Mouse (Mus musculus) liver, embryonic 15.5 days (tissue): ENCODE measurements around the gene Fndc11. TPM values are rescaled to one million over a fixed set of nuclear protein-coding genes. Genes with fewer than 3 reads are reported as not detected.
A peak's percentile ranks its signal among the peaks of the same experiment; 100 is the strongest.
"Not testable (repeated sequence)": the region's sequence is repeated elsewhere in the genome, so short reads cannot be mapped to it uniquely, and the experiment has no call there.

Experiments used
- ATAC-seq: fragments of 200-750 bp; cut with Nextera tagmentation; 2 replicates; pipeline ENCODE4 v1.8.0; 2017; ENCODE audit warnings: moderate number of reproducible peaks, mild to moderate bottlenecking, moderate library complexity; ENCODE audit not compliant: insufficient read depth
- H3K27ac ChIP-seq: fragments of 300-500 bp; sonication (generic); replicated peaks from 2 replicates; pipeline ENCODE4 v1.5.1; 2015; ENCODE audit warnings: mild to moderate bottlenecking, inconsistent platforms
- H3K27me3 ChIP-seq: fragments of 300-500 bp; sonication (generic); 2 replicates; pipeline ENCODE4 v1.6.1; 2015; ENCODE audit warnings: mild to moderate bottlenecking, inconsistent platforms
- H3K36me3 ChIP-seq: fragments of 300-500 bp; sonication (generic); replicated peaks from 2 replicates; pipeline ENCODE4 v1.6.1; 2015; ENCODE audit warnings: moderate library complexity, mild to moderate bottlenecking, inconsistent platforms
- H3K4me1 ChIP-seq: fragments of 300-500 bp; sonication (generic); replicated peaks from 2 replicates; pipeline ENCODE4 v1.6.1; 2015; ENCODE audit warnings: inconsistent platforms
- H3K4me2 ChIP-seq: fragments of 300-500 bp; sonication (generic); 2 replicates; pipeline ENCODE4 v1.6.1; 2015; ENCODE audit warnings: moderate library complexity, mild to moderate bottlenecking, inconsistent platforms
- H3K4me3 ChIP-seq: fragments of 300-500 bp; sonication (generic); replicated peaks from 2 replicates; pipeline ENCODE4 v1.5.1; 2015; ENCODE audit warnings: mild to moderate bottlenecking, inconsistent platforms
- H3K9ac ChIP-seq: fragments of 300-500 bp; sonication (generic); 2 replicates; pipeline ENCODE4 v1.6.1; 2015; ENCODE audit warnings: moderate library complexity, mild to moderate bottlenecking, inconsistent platforms
- H3K9me3 ChIP-seq: fragments of 300-500 bp; sonication (generic); replicated peaks from 2 replicates; pipeline ENCODE4 v1.6.1; 2016; ENCODE audit warnings: inconsistent platforms
- WGBS: fragments of 180-500 bp; shearing (Covaris S2); methylation state at CpG from one replicate; pipeline ENCODE4 v1.1.7; 2015; ENCODE audit warnings: mixed read lengths; ENCODE audit not compliant: insufficient replicate concordance; 5-methylcytosine and 5-hydroxymethylcytosine counted together
- polyA plus RNA-seq: library from polyadenylated mRNA; unstranded; fragments of >200 nt; fragmentation: Nextera tagmentation; extraction: Ambion mirVana; gene quantifications from 2 replicates; pipeline ENCODE4 v1.2.1, GENCODE M21; 2015

The Fndc11 gene
- polyA plus RNA-seq, result 0.17 and 0.26 TPM in 2 replicates

- Histone ChIP-seq H3K36me3 (no peaks in the 10 kb centered on the region), H3K4me3 (peak within 1 kb of the TSS; percentile 31), H3K9me3 (no peaks in the 10 kb centered on the region), H3K4me2 (peak within 1 kb of the TSS; percentile 54), H3K4me1 (peaks cover 38% of the 10 kb centered on the region), H3K9ac (no peak within 1 kb of the TSS), H3K27ac (no peak within 1 kb of the TSS), H3K27me3 (peaks cover 48% of the 10 kb centered on the region)
- ATAC-seq, result peak; percentile 49
- 4% methylated on average over 25 of the region's 25 CpGs for WGBS
Measured at GRCm38 (mm10) chr2:181219538-181220216, at the start of gene Fndc11. Fndc11 (plus strand) TSS chr2:181220013.

- H3K4me2 ChIP-seq, result no peak overlapping the region
- H3K4me1 ChIP-seq, result no peaks in the 10 kb centered on the region
- H3K36me3 ChIP-seq, result no peaks in the 10 kb centered on the region
- H3K27ac ChIP-seq, result no peak overlapping the region
- WGBS, result 61% methylated on average over 3 of the region's 3 CpGs
- H3K9me3 ChIP-seq, result no peaks in the 10 kb centered on the region
- H3K27me3 ChIP-seq, result no peaks in the 10 kb centered on the region
- H3K9ac ChIP-seq, result no peak overlapping the region
- H3K4me3 ChIP-seq, result no peak overlapping the region
- no peak for ATAC-seq
Measured at GRCm38 (mm10) chr2:181174646-181175045, 45.2 kb upstream of the Fndc11 start.

- Histone ChIP-seq H3K27ac (no peak overlapping the region), H3K4me3 (no peak overlapping the region), H3K36me3 (no peaks in the 10 kb centered on the region), H3K9me3 (no peaks in the 10 kb centered on the region), H3K9ac (no peak overlapping the region), H3K4me1 (no peaks in the 10 kb centered on the region), H3K27me3 (peaks cover 13% of the 10 kb centered on the region; the same call in 1 of the 2 replicates), H3K4me2 (no peak overlapping the region)
- no peak for ATAC-seq
- WGBS, result 40% methylated on average over 3 of the region's 3 CpGs
Measured at GRCm38 (mm10) chr2:181178015-181178414, 41.8 kb upstream of the Fndc11 start.

GRCm38 (mm10) chr2:181178471-181178870, 41.3 kb upstream of the Fndc11 start:
- Histone ChIP-seq H3K9ac (no peak overlapping the region), H3K4me2 (no peak overlapping the region), H3K27ac (no peak overlapping the region), H3K9me3 (no peaks in the 10 kb centered on the region), H3K36me3 (no peaks in the 10 kb centered on the region), H3K4me1 (no peaks in the 10 kb centered on the region), H3K4me3 (no peak overlapping the region), H3K27me3 (peaks cover 13% of the 10 kb centered on the region; the same call in 1 of the 2 replicates)
- no peak for ATAC-seq
- WGBS, result 34% methylated on average over 5 of the region's 5 CpGs

- H3K9me3 ChIP-seq, result no peaks in the 10 kb centered on the region
- ATAC-seq, result no peak
- no peak overlapping the region for H3K9ac ChIP-seq
- no peaks in the 10 kb centered on the region for H3K4me1 ChIP-seq
- no peak overlapping the region for H3K4me3 ChIP-seq
- H3K27ac ChIP-seq, result no peak overlapping the region
- no peaks in the 10 kb centered on the region for H3K36me3 ChIP-seq
- WGBS, result 56% methylated on average over 6 of the region's 6 CpGs
- peaks cover 22% of the 10 kb centered on the region for H3K27me3 ChIP-seq
- no peak overlapping the region for H3K4me2 ChIP-seq
Measured at GRCm38 (mm10) chr2:181180898-181181297, 38.9 kb upstream of the Fndc11 start.

GRCm38 (mm10) chr2:181186635-181187034, 33.2 kb upstream of the Fndc11 start:
- Histone ChIP-seq H3K4me2 (peak overlapping the region; percentile 89), H3K9ac (peak overlapping the region; percentile 45), H3K27me3 (peaks cover 18% of the 10 kb centered on the region), H3K4me3 (peak overlapping the region; percentile 83), H3K27ac (peak overlapping the region; percentile 81), H3K9me3 (no peaks in the 10 kb centered on the region), H3K4me1 (peaks cover 35% of the 10 kb centered on the region), H3K36me3 (no peaks in the 10 kb centered on the region; the same call in 1 of the 2 replicates)
- under 1% methylated on average over 14 of the region's 14 CpGs for WGBS
- peak; percentile 80 for ATAC-seq

GRCm38 (mm10) chr2:181187121-181188000, 32.5 kb upstream of the Fndc11 start, which contains the start of gene Ppdpf:
Ppdpf (plus strand) TSS chr2:181187247.
- peak; percentile 97 for ATAC-seq
- Histone ChIP-seq H3K4me1 (peaks cover 35% of the 10 kb centered on the region), H3K4me3 (peak within 1 kb of the TSS; percentile 83), H3K36me3 (no peaks in the 10 kb centered on the region; the same call in 1 of the 2 replicates), H3K27ac (peak within 1 kb of the TSS; percentile 81), H3K27me3 (peaks cover 18% of the 10 kb centered on the region), H3K4me2 (peak within 1 kb of the TSS; percentile 89), H3K9ac (peak within 1 kb of the TSS; percentile 88), H3K9me3 (no peaks in the 10 kb centered on the region)
- WGBS, result under 1% methylated on average over 64 of the region's 64 CpGs

- Histone ChIP-seq H3K27me3 (peaks cover 20% of the 10 kb centered on the region), H3K9me3 (no peaks in the 10 kb centered on the region), H3K4me3 (peak overlapping the region; percentile 83), H3K27ac (peak overlapping the region; percentile 81), H3K36me3 (no peaks in the 10 kb centered on the region; the same call in 1 of the 2 replicates), H3K4me1 (peaks cover 35% of the 10 kb centered on the region), H3K9ac (peak overlapping the region; percentile 88; the same call in 1 of the 2 replicates), H3K4me2 (peak overlapping the region; percentile 89)
- 57% methylated on average over 2 of the region's 2 CpGs for WGBS
- no peak for ATAC-seq
Measured at GRCm38 (mm10) chr2:181188681-181189080, 31.1 kb upstream of the Fndc11 start.

- WGBS, result 67% methylated on average over 1 of the region's 1 CpGs
- Histone ChIP-seq H3K9ac (no peak overlapping the region), H3K4me1 (peaks cover 35% of the 10 kb centered on the region), H3K27ac (peak overlapping the region; percentile 81), H3K4me2 (peak overlapping the region; percentile 89; the same call in 1 of the 2 replicates), H3K27me3 (peaks cover 27% of the 10 kb centered on the region), H3K36me3 (no peaks in the 10 kb centered on the region; the same call in 1 of the 2 replicates), H3K4me3 (no peak overlapping the region; the same call in 1 of the 2 replicates), H3K9me3 (no peaks in the 10 kb centered on the region)
- no peak for ATAC-seq
Measured at GRCm38 (mm10) chr2:181189321-181189720, 30.5 kb upstream of the Fndc11 start.

GRCm38 (mm10) chr2:181191385-181191784, 28.4 kb upstream of the Fndc11 start:
- Histone ChIP-seq H3K27me3 (peaks cover 33% of the 10 kb centered on the region), H3K4me1 (peaks cover 40% of the 10 kb centered on the region)
- H3K4me2 ChIP-seq, ATAC-seq, H3K9ac ChIP-seq, H3K27ac ChIP-seq, H3K9me3 ChIP-seq, H3K36me3 ChIP-seq, H3K4me3 ChIP-seq: not testable (repeated sequence)
- 51% methylated on average over 4 of the region's 4 CpGs for WGBS

GRCm38 (mm10) chr2:181191936-181192335, 27.9 kb upstream of the Fndc11 start:
- no peak overlapping the region for H3K4me3 ChIP-seq
- no peak overlapping the region for H3K4me2 ChIP-seq
- H3K36me3 ChIP-seq, result no peaks in the 10 kb centered on the region; the same call in 1 of the 2 replicates
- H3K4me1 ChIP-seq, result peaks cover 41% of the 10 kb centered on the region
- peaks cover 34% of the 10 kb centered on the region for H3K27me3 ChIP-seq
- H3K9ac ChIP-seq, result no peak overlapping the region
- no peaks in the 10 kb centered on the region for H3K9me3 ChIP-seq
- no peak overlapping the region for H3K27ac ChIP-seq
- ATAC-seq, result no peak
- 68% methylated on average over 4 of the region's 4 CpGs for WGBS
